Mouse (Mus musculus) CH12.LX (cell line): ENCODE measurements at regions not wholly inside any gene's neighbourhood (a gene's known extent, or its start where the extent isn't known, plus 50 kb on each side); places are given as distances from the start of the nearest gene placed in this dataset.

Source experiments
- DNase-seq: peaks from one replicate; pipeline ENCODE4 v3.0.0-alpha.2; 2013; ENCODE audit errors: extremely low read depth
- H3K27ac ChIP-seq: 2 replicates; pipeline ENCODE4 v1.5.1; 2012; ENCODE audit warnings: low read depth, mild to moderate bottlenecking, control low read depth, moderate library complexity; ENCODE audit not compliant: insufficient read depth
- H3K27me3 ChIP-seq: replicated peaks from 2 replicates; pipeline ENCODE3; 2012; ENCODE audit warnings: inconsistent platforms
- H3K36me3 ChIP-seq, 2 experiments: replicated peaks in 1 of 2; 2 replicates each; pipeline versions ENCODE3 to v1.6.1; 2012; ENCODE audit warnings: inconsistent platforms in 1 of 2, low read length in 1 of 2, mild to moderate bottlenecking in 1 of 2, mixed read lengths in 1 of 2, moderate library complexity in 1 of 2; ENCODE audit not compliant: control insufficient read depth in 1 of 2, insufficient read depth in 1 of 2
- H3K4me1 ChIP-seq, 2 experiments: 2 replicates each; pipeline ENCODE4 v1.6.1; 2012; ENCODE audit warnings: inconsistent platforms in 1 of 2, moderate library complexity in 1 of 2; ENCODE audit not compliant: insufficient read depth in 2 of 2, control insufficient read depth in 1 of 2
- H3K4me2 ChIP-seq: 2 replicates; pipeline ENCODE4 v1.6.1; 2012; ENCODE audit warnings: low read depth, mild to moderate bottlenecking, control low read depth; ENCODE audit not compliant: poor library complexity, insufficient read depth, severe bottlenecking
- H3K4me3 ChIP-seq, 3 experiments: fragments of 150-350 bp in 1 of 3; sonication (generic) in 1 of 3; replicated peaks in 1 of 3; 2 replicates each; pipeline versions ENCODE3 to v1.5.1; 2011 to 2012; ENCODE audit warnings: low read depth in 2 of 3, low read length in 2 of 3, mild to moderate bottlenecking in 2 of 3, moderate library complexity in 2 of 3, control low read depth in 1 of 3, improper control_type of control experiment in 1 of 3, inconsistent platforms in 1 of 3, mixed read lengths in 1 of 3; ENCODE audit not compliant: poor library complexity in 1 of 3
- H3K79me2 ChIP-seq: replicated peaks from 2 replicates; pipeline ENCODE4 v1.6.1; 2012; ENCODE audit warnings: mild to moderate bottlenecking, moderate library complexity; ENCODE audit not compliant: control insufficient read depth, poor library complexity, insufficient read depth, severe bottlenecking; ENCODE audit errors: extremely low read depth
- H3K9ac ChIP-seq: 2 replicates; pipeline ENCODE4 v1.6.1; 2012; ENCODE audit warnings: low read depth, mild to moderate bottlenecking, control low read depth, moderate library complexity; ENCODE audit not compliant: insufficient read depth
- H3K9me3 ChIP-seq: replicated peaks from 2 replicates; pipeline ENCODE3; 2012; ENCODE audit warnings: low read length, inconsistent platforms, mixed read lengths
- BHLHE40 ChIP-seq: IDR thresholded peaks from 2 replicates; pipeline ENCODE4 v1.6.1; 2011; ENCODE audit warnings: mild to moderate bottlenecking, low read depth, low read length, improper control_type of control experiment
- CHD2 ChIP-seq: IDR thresholded peaks from 2 replicates; pipeline ENCODE4 v1.6.1; 2011; ENCODE audit warnings: low read length, improper control_type of control experiment
- CTCF ChIP-seq, 2 experiments: IDR thresholded peaks in 1 of 2; conservative IDR thresholded peaks in 1 of 2; 2 replicates each; pipeline ENCODE4 v1.5.1; 2011 to 2012; ENCODE audit warnings: low read depth in 2 of 2, low read length in 2 of 2, improper control_type of control experiment in 1 of 2, inconsistent platforms in 1 of 2, mild to moderate bottlenecking in 1 of 2, moderate library complexity in 1 of 2
- E2F4 ChIP-seq: IDR thresholded peaks from 2 replicates; pipeline ENCODE4 v1.6.1; 2011; ENCODE audit warnings: low read depth, low read length, improper control_type of control experiment; ENCODE audit not compliant: insufficient replicate concordance
- ELF1 ChIP-seq: IDR thresholded peaks from 2 replicates; pipeline ENCODE4 v1.6.1; 2014; ENCODE audit warnings: low read depth, mild to moderate bottlenecking, inconsistent platforms, low read length, improper control_type of control experiment
- EP300 ChIP-seq: IDR thresholded peaks from 2 replicates; pipeline ENCODE4 v1.6.1; 2011; ENCODE audit warnings: low read length, improper control_type of control experiment
- JUND ChIP-seq: conservative IDR thresholded peaks from 2 replicates; pipeline ENCODE4 v1.6.1; 2011; ENCODE audit warnings: low read depth, low read length, improper control_type of control experiment
- MAFK ChIP-seq: IDR thresholded peaks from 2 replicates; pipeline ENCODE4 v1.6.1; 2011; ENCODE audit warnings: low read length, improper control_type of control experiment; ENCODE audit not compliant: insufficient replicate concordance
- MAX ChIP-seq: IDR thresholded peaks from 2 replicates; pipeline ENCODE4 v1.6.1; 2011; ENCODE audit warnings: low read length, improper control_type of control experiment
- MAZ ChIP-seq: IDR thresholded peaks from 2 replicates; pipeline ENCODE4 v1.6.1; 2012; ENCODE audit warnings: low read depth, mild to moderate bottlenecking, inconsistent platforms, low read length, improper control_type of control experiment, moderate library complexity
- MXI1 ChIP-seq: IDR thresholded peaks from 2 replicates; pipeline ENCODE4 v1.6.1; 2011; ENCODE audit warnings: mild to moderate bottlenecking, low read depth, low read length, improper control_type of control experiment
- NRF1 ChIP-seq: IDR thresholded peaks from 2 replicates; pipeline ENCODE4 v1.6.1; 2014; ENCODE audit warnings: low read depth, mild to moderate bottlenecking, inconsistent platforms, low read length, improper control_type of control experiment, moderate library complexity
- POLR2AphosphoS2 ChIP-seq: IDR thresholded peaks from 2 replicates; pipeline ENCODE4 v1.6.1; 2011; ENCODE audit warnings: low read depth, low read length, improper control_type of control experiment
- RAD21 ChIP-seq: IDR thresholded peaks from 2 replicates; pipeline ENCODE4 v1.6.1; 2011; ENCODE audit warnings: low read depth, mild to moderate bottlenecking, low read length, improper control_type of control experiment, moderate library complexity
- RCOR1 ChIP-seq: conservative IDR thresholded peaks from 2 replicates; pipeline ENCODE4 v1.6.1; 2012; ENCODE audit warnings: low read depth, mild to moderate bottlenecking, inconsistent platforms, low read length, improper control_type of control experiment
- SIN3A ChIP-seq: IDR thresholded peaks from 2 replicates; pipeline ENCODE4 v1.6.1; 2012; ENCODE audit warnings: low read length, improper control_type of control experiment, inconsistent platforms
- UBTF ChIP-seq: IDR thresholded peaks from 2 replicates; pipeline ENCODE4 v1.6.1; 2012; ENCODE audit warnings: low read depth, mild to moderate bottlenecking, inconsistent platforms, low read length, improper control_type of control experiment, moderate library complexity
- USF1 ChIP-seq: IDR thresholded peaks from 2 replicates; pipeline ENCODE4 v1.6.1; 2014; ENCODE audit warnings: low read depth, mild to moderate bottlenecking, inconsistent platforms, low read length, improper control_type of control experiment
- ZC3H11A ChIP-seq: IDR thresholded peaks from 2 replicates; pipeline ENCODE4 v1.6.1; 2012; ENCODE audit warnings: low read depth, mild to moderate bottlenecking, inconsistent platforms, low read length, improper control_type of control experiment
- ZKSCAN1 ChIP-seq: IDR thresholded peaks from 2 replicates; pipeline ENCODE4 v1.6.1; 2012; ENCODE audit warnings: low read depth, inconsistent platforms, low read length, improper control_type of control experiment, borderline replicate concordance
- ZMIZ1 ChIP-seq: IDR thresholded peaks from 2 replicates; pipeline ENCODE4 v1.6.1; 2012; ENCODE audit warnings: low read depth, mild to moderate bottlenecking, inconsistent platforms, low read length, improper control_type of control experiment
- dilution Hi-C: fragments of 300-500 bp; cut with MboI; formaldehyde crosslinking; loops from 2 replicates; pipeline ENCODE4 v1.14.3; 2020; ENCODE audit warnings: low sequenced_read_pairs; ENCODE audit not compliant: extremely low pct_unique_long_range_greater_than_20kb, extremely low pct_ligation_motif_present
- in situ Hi-C: fragments of 300-500 bp; cut with MboI; formaldehyde crosslinking; loops from 3 replicates; pipeline ENCODE4 v1.14.3; 2019; ENCODE audit warnings: low sequenced_read_pairs, low pct_ligation_motif_present, low pct_unique_long_range_greater_than_20kb, mixed read lengths

- Histone ChIP-seq H3K4me2 (no peak overlapping the region), H3K27ac (no peak overlapping the region), H3K27me3 (no peaks in the 10 kb centered on the region), H3K4me1 (no peaks in the 10 kb centered on the region), H3K9me3 (no peaks in the 10 kb centered on the region), H3K79me2 (no peaks in the 10 kb centered on the region), H3K9ac (no peak overlapping the region), H3K36me3 (no peaks in the 10 kb centered on the region), H3K4me3 (no peak overlapping the region)
- TF ChIP-seq ZC3H11A = no peak
- no peak for TF ChIP-seq MAX
- no peak for TF ChIP-seq MAZ
- no peak for TF ChIP-seq ELF1
- no peak for TF ChIP-seq BHLHE40
- TF ChIP-seq RCOR1 = no peak
- TF ChIP-seq CHD2 = no peak
- TF ChIP-seq MAFK = no peak
- in situ Hi-C loops = no loop called here
- dilution Hi-C loops = no loop called here
- DNase-seq = no peak
These were observed 314.0 kb upstream of the Hs6st1 start for GRCm38 (mm10) chr1:35754170-35754569.

DNA sequence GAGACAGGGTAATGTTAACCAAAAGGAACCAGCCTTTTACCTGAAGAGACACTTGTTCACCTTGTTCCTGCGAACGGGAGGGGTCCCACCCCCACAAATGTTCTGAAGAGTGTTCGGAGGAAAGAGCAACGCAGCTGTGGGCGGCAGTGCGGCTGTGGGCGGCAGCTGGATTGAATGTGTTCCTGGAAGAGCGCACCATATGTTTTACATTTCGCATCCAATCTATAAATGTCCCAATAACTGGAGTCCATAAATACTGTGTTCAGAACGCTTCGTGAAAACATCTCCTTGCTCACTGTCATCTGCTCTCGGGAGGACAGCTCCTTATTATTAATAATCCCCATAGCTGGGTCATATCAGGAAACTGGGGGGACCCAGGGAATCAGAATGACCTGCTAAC is 309.2 kb upstream of the Hs6st1 start:
- Histone ChIP-seq H3K4me1 (0 out of 4 replicates have a peak, but pooled peaks cover 0 to 2% of the 10 kb centered on the region in 2 experiments), H3K27ac (no peak overlapping the region), H3K4me2 (no peak overlapping the region), H3K79me2 (no peaks in the 10 kb centered on the region), H3K9ac (no peak overlapping the region), H3K27me3 (no peaks in the 10 kb centered on the region), H3K4me3 (no peak overlapping the region), H3K36me3 (no peaks in the 10 kb centered on the region), H3K9me3 (no peaks in the 10 kb centered on the region)
- in situ Hi-C loops = no loop called here
- dilution Hi-C loops = no loop called here
- DNase-seq = no peak
- TF ChIP-seq CTCF (conservative IDR thresholded peaks at IDR 0.05 in 1 of 2, IDR thresholded peaks at IDR 0.05 in 1 of 2; ENCODE audit: low read depth in 2 of 2, low read length in 2 of 2) = no peak
- no peak for TF ChIP-seq USF1
- no peak for TF ChIP-seq ZMIZ1
- TF ChIP-seq BHLHE40 = no peak
- no peak for TF ChIP-seq NRF1
- TF ChIP-seq EP300 = no peak
- no peak for TF ChIP-seq MAX
- no peak for TF ChIP-seq JUND
- no peak for TF ChIP-seq MAZ
- no peak for TF ChIP-seq CHD2
- TF ChIP-seq POLR2AphosphoS2 = no peak
- TF ChIP-seq ZKSCAN1 = no peak
- no peak for TF ChIP-seq E2F4
- no peak for TF ChIP-seq ELF1
- no peak for TF ChIP-seq RAD21
- TF ChIP-seq MXI1 = no peak
- TF ChIP-seq UBTF = no peak
- TF ChIP-seq SIN3A = no peak
- no peak for TF ChIP-seq ZC3H11A
